Mouse (Mus musculus) G1E (cell line): ENCODE measurements around the gene Edil3.

Source experiments
- CTCF ChIP-seq: IDR thresholded peaks from 2 replicates; pipeline ENCODE4 v1.5.1; 2012; ENCODE audit warnings: low read depth, low read length, inconsistent platforms, mixed read lengths
- GATA1 ChIP-seq: IDR thresholded peaks from 2 replicates; pipeline ENCODE4 v1.6.1; 2012; ENCODE audit warnings: borderline replicate concordance, low read length, inconsistent platforms, mixed read lengths
- GATA2 ChIP-seq: IDR thresholded peaks from 2 replicates; pipeline ENCODE4 v1.6.1; 2012; ENCODE audit warnings: low read depth, low read length, inconsistent platforms, borderline replicate concordance
- POLR2AphosphoS5 ChIP-seq: IDR thresholded peaks from 2 replicates; pipeline ENCODE4 v1.6.1; 2012; ENCODE audit warnings: low read depth, low read length, inconsistent platforms; ENCODE audit not compliant: insufficient replicate concordance
- TAL1 ChIP-seq: conservative IDR thresholded peaks from 2 replicates; pipeline ENCODE4 v1.6.1; 2012; ENCODE audit warnings: low read depth, low read length, inconsistent platforms, mixed read lengths

GRCm38 (mm10) chr13:89324282-89324681 is 503.0 kb downstream of the Edil3 start:
- no peak for TF ChIP-seq GATA1
- TF ChIP-seq POLR2AphosphoS5: no peak
- no peak for TF ChIP-seq CTCF
- TF ChIP-seq TAL1: no peak
- no peak for TF ChIP-seq GATA2
